Mouse (Mus musculus) liver, adult 2 months (tissue): ENCODE data around the gene Mical2.
A peak's percentile ranks its signal among the peaks of the same experiment; 100 is the strongest.

Source experiments
- CTCF ChIP-seq: fragments of 200-500 bp; IDR thresholded peaks from 2 replicates; pipeline ENCODE4 v1.5.1; 2011; ENCODE audit warnings: low read depth, low read length, control low read depth
- POLR2A ChIP-seq: fragments of 200-500 bp; IDR thresholded peaks from 2 replicates; pipeline ENCODE4 v1.6.1; 2011; ENCODE audit warnings: low read length, control low read depth; ENCODE audit not compliant: insufficient read depth; ENCODE audit errors: extremely low read depth

DNA sequence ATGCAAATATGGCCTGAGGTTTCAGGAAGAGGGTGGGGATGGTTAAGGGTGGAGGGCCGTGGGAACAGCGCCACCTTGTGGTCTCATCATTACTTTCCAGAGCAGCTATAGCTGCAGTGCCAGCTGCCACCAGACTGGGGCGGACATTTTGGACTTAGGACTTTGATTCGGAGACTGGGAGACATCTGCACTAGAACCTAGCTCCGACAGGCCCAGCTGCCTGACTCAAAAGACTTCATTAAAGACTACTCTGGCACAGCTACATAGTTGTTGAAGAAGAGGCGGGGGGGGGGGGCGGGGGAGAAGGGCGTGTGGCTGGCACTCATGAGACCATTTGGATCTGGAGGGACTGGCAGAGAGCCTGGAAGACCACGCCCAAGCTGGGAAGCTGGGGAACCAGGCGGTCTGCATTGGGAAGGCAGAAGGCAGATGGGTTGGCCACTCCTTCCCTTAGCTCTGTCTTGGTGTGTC, 45.4 kb upstream of the Mical2 start:
- TF ChIP-seq CTCF, result peak; percentile 100
- TF ChIP-seq POLR2A, result no peak
